Mouse (Mus musculus) spleen, postnatal 4 days (tissue): Measurements from ENCODE around the gene Mpzl2.
"Not testable (repeated sequence)": the region's sequence is repeated elsewhere in the genome, so short reads cannot be mapped to it uniquely, and the experiment has no call there.

Source experiments
- DNase-seq, 2 experiments: peaks; one replicate each; pipeline ENCODE4 v3.0.0; 2022; ENCODE audit warnings: low spot score in 2 of 2

Mpzl2 gene

DNA sequence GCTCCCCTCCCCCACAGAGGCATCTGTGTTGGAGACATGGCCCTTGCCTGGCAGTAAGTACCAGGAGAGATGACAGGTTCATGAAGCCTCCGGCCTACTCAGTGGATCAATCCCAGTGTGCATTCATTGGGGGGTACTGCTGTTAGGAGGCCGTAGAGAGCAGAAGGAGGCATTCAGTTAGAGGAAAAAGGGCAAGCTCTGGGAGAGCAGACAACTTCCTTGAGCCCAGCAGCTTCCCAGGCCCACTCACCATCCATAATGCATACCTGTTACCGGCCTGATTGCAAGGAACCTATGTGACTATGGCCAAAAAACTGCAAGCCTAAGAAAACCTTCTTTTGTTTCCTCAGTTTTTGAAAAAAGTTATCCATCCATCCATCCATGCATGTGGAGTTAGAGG lies 5.1 kb upstream of the Mpzl2 start:
- no peak for DNase-seq

DNA sequence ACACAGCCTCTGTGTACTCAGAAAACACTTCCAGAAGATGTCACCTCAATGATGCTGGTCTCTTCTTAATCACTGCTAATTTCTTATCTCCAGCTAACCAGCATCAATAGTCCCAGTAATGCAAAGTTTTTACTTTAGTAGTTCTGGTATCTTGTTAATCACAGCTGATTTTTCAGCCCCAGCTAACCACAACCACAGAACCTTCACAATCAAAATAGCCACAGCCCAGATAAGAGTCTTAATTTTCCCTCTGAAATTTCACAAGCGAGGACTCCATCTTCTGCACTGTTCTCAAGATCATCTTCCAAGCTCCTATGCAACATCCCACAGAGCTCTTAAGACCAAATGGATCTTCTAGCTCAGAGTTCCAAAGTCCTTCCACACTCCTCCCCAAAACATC lies 1.8 kb upstream of the Mpzl2 start:
- not testable (repeated sequence) for DNase-seq

DNA sequence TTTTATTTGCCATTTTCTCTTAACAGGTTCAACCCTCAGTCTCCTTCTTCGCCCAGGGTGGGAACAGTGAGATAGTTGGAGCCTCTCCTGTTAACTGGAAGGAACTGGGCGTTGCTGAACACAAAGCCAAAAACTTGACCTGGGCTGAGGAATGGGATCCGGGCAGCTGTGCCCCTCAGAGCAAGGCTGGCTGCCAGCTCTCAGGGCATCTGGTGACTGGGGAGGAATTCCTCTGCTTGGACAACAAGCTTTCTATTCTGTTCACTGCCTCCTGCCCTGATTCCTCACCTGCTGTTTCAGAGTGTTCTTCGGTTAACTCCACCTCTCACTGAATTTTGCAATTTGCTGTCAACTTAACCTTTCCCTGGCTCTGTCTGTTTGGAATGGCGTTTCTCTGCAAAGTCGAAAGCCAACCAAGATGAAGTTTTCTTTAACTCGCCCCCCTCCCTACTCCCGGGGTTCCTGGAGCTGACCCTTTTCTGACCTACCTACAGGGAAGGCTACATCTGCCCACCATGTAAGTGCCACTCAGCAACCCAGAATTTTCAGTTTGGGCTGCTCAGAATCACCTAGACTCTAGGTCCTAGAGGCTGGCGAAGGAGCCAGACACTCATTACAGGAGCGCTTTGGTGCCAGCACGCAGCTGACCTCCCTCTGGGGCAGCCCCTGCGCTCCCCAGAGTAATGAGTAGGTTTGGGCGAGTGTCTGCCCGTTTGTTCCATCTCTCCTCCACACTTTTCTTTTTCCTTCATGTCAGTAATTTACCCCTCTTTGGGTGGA lies 657 bp downstream of the Mpzl2 start:
- no peak for DNase-seq

DNA sequence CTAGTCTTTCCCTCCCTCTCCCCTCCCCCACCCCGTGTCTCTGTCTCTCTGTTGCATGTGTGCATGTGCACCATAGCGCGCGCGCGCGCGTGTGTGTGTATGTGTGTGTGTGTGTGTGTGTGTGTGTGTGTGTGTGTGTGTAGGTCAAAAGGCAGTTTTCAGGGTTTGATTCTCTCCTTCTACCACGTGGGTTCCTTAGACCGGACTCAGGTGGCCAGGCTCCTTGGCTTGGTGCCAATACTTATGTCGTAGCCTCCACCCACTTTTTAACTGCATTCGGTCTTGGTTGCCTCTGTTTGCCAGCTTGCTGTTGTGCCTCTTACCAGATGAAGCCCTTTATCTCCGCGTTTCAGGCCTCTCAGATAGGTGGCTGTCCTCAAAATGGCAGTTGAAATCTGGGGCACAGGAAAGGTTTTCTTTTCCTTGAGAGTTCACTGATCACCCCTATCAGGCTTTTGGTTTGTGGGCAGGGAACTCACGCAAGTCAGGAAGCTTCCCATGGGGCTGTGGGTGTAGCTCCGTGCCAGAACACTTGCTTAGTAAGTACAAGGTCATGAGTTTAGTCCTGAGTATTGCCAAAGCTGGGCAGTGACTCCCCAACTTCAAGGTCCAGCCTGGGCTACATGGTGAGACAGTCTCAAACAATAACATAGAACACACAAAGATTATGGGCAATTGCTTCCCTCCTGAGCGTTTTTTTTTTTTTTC lies 1.7 kb downstream of the Mpzl2 start:
- DNase-seq: no peak

DNA sequence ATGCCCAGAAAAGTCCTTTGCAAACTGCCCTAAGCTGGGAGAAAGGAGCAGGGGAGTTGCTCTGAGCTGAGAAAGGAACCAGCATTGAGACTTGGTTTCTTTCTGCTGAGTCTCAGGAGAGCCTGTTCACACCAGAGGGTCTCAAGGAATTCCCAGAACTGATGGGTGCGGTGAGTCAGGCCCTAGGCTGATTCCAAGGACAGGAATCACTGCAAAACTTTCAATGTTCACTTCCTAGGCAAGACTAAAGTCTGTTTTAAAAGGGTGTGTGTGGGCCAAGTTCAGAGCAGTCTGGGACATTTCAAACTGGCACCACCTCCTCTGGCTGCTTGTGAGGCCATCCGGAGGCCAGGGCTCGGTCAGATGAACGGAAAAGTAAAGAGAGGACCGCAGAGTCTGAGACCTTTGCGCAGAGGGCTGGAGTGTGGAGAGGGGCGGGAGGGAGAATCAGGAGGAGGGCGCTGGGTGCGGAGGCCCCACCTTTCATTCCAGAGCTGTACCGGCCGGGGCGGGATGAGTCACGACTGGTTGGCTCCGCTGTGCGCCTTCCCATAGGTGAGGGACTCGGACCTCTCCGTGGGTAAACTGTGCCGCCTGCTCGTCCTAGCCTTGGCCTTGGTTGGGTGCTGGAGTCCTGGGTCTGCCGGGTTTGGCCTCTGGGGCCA lies 2.6 kb downstream of the Mpzl2 start:
- DNase-seq: no peak

DNA sequence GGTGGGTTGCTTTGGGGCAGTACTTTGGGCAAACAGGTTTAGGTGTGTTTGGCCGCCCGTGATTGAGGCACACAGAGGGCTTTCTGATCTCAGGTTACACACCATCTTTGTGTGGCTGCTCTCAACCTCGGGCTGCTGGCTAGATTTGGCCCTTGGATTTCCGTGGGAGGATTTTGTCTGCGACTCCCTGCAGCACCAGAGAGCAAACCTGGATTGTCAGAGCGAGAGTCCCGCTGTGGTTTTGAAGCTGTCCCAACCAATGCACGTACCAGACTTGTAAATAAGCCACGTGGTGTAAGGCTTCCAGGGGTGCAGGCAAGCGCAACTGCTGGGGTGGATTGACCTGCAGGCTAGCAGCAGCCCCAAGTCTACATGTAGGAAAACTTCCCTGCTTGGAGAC lies 3.3 kb downstream of the Mpzl2 start:
- DNase-seq: no peak

DNA sequence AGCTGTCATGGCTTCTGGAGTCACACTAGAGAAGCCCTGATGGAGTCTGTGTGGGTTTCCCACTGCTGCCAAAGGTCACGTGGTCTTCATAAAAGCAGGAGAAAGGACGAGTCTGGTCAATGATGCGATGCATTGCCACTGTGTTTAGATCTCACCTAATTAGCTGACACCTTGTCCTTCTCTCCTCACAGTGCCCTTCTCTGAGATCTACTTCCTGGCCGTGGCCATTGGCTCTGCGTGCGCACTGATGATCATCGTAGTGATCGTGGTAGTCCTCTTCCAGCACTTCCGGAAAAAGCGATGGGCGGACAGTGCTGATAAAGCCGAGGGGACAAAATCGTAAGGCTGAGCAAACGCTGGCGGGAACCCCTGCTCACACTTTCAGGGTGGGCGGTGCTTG lies 7.4 kb downstream of the Mpzl2 start:
- DNase-seq: no peak

DNA sequence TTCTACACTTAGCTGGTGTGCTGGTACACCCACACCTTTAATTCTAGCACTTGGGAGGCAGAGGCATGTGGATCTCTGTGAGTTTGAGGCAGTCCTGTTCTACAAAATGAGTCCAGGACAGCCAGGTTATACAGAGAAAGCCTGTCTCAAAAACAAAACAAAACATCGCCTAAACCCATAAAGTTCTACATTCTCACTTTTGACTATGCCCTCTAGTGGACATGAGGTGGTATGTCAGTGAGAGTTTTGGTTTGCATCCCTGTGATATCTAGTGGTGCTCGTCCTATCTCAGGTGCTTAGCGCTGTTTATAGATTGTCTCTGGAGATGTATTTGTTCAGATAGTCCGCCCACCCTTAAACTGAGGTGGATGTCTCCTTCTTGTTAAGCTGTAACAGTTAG lies 8.9 kb downstream of the Mpzl2 start:
- DNase-seq: no peak

DNA sequence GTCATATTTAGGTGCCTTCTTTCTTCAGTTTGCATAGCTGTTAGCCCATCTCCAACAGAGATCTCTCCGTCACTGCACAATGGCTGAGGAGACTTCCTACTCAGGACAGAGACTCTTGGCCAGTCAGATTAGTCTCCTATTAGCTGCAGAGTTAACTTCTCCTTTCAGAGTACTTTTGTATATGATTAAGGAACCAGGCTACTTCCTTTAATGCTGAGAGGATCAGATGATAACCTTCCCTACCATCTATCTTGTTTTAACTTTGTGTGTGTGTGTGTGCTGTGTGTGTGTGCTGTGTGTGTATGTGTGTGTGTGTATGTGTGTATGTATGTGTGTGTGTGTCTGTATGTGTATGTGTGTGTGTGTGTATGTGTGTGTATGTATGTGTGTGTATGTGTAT lies 10.1 kb downstream of the Mpzl2 start:
- no peak for DNase-seq

DNA sequence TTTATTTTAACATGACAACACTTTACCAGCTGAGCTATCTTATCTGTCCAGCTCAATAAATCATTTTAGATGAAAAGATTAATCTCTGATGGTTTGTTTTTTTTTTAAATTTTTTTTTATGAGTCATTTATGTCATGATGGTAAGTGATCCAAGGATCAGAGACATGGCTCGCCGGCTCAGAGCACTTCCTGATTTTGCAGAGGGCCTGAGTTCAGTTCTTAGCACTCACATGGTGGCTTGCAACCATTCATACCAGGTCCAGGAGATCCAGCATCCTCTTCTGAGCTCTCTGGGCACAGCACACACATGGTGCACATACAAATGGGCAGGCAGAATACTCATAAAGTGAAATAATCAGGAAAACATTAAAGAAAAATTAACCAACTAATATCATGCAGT lies 10.7 kb downstream of the Mpzl2 start:
- no peak for DNase-seq

DNA sequence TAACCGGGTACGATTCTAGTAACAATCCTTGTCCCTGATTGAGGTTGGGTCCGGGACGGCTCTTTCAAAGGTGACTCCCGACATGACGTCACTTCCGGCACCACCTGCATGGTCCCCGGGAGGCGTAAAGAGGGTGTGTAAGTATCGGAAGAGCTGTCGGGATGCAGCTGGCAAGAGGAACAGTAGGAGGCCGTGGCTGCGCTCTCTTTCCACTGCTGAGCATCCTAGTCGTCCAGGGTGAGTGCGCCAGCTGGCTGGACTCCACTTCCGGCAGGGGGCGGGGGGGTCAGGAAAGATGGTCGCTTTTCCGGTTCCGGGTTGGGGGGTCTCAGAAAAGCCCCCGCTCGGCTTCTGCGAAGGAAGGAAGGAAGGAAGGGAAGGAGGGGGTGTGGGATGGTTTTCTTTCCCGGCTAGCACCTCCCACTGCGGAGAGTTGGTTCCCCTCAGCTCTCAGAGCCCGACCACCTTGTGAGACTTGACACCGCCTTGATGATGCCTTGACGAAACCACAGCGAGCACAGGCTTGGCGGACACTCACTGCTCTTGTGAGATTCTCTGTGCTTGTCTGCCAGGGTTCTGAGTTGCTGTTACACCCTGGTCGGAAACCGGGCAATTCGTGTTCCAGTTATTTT lies 15.6 kb downstream of the Mpzl2 start, which contains the start of gene Mpzl3:
Gene Mpzl3, plus strand, starts transcription at position 105 of the 632 bp plus-strand sequence.
- peak; percentile 68 to 83 for DNase-seq

DNA sequence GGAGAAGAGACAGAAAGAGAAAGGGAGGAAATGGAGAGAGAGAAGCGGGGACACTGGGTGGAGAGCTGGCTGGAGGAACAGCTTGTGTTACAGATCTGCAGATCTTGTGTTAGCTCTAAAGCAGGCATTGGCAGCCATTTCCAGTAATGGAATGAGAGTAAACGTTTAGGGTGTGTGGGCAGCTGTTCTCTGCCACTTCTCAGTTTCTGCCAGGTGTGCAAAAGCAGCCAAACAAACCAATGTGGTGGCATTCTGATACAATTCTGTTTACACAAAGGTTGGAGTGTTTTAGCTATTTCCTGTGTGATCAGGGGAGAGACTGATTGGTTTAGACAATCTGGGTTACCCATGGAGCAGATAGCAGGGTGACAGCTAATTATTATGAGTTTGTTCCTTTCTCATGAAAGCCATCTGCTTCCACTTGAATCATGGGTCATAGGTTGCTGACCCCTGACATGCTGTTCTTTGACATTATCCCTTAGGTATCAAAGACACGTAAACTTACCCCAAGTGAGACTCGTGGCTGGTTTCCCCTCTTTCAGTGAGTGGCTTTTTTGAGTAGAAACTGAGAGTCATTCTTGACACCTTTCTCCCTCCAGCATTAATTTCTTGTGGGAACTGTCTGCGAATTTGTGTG lies 18.8 kb downstream of the Mpzl2 start:
- DNase-seq: no peak

DNA sequence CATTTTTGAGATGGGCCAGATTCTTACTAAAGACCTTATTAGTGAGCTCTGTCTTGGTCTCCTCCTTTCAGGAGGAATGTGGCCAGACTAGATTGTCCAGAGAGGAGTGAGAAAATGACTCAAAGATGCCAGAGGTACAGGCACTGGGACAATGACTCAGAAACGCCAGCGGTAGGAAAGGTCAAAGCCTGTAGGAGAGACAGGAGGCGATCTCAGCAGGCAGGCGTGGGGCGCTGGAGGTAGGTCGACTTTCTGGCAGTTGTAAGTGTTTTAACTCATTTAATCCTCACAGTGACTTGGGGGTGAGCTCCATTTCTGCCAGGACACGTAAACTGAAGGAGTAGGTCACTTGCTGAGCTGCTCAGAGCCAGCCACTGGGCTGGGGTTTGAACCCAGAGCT lies 20.6 kb downstream of the Mpzl2 start:
- DNase-seq: no peak

DNA sequence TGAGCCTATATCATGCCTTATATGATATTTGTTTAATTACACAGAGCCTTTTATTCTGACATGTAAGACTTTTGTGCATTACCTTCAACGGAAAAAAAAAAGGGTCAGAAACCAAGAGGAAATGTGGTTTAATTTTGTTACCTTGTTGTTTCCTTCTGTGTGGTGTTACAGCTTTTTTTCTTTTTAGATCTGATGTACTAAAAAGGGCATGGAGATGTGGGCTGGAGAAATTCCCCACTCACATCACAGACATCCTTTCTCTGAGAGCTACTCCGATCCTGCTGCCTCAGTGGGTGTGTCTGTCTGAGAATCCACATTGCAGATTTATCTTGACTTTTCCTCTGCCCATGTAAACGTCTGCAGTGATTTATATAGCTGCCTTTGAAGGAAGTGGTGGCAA lies 23.1 kb downstream of the Mpzl2 start:
- DNase-seq: no peak

DNA sequence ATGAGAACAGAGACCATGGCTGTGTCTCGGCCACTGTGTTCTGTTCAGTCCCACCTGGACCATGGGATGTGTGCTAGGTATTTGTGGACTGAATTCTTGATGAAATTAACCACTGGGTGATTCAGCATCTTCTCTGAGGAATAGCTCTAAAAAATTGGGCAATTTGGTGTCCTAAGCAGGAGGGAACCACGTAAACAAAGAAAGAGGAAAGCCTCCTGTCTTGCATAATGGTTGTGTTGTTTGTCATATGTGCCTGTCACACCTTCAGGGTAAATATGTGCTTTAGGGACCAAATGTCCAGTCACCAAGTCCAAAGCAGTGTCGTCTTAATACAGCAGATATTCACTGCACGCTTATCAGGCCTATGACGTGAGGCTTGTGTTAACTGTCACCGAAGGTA lies 24.8 kb downstream of the Mpzl2 start:
- no peak for DNase-seq

DNA sequence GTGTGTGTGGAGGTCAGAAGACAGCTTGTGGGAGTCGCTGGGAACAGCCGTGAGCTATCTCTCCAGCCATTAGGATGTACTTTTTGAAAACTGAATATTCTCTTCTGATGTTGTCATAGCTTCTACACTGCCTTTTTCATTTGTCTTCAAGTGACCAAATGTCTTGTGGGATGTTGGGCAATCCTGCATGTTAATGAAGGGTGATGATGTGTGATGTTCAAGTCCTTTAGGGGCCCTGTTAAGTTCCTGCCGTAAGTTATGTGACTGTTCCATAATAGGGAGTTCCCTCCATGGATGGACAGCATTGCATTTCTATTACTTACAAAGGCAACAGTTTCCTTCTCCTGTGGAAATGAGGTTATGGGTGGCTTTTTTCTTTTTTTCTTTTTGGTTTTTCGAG lies 27.1 kb downstream of the Mpzl2 start:
- no peak for DNase-seq

DNA sequence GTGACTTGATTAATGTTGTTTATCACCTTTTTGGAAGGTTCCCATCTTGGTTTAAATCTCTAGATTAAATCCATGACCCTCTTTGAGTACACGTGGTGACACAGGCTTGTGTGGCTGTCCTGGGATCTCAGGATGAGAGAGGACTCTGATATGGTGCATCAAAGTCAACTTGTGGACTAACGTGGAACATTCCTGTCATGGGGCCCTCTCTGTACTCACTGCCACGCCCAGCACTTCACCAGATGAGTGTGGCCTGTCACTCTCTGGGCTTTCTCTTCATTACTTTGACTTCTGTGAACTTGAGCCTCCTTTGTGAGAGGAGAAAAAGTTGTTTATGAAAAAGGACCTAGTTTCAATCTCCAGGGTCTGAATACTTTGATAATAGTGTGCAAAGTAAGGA lies 32.2 kb downstream of the Mpzl2 start:
- DNase-seq: no peak

DNA sequence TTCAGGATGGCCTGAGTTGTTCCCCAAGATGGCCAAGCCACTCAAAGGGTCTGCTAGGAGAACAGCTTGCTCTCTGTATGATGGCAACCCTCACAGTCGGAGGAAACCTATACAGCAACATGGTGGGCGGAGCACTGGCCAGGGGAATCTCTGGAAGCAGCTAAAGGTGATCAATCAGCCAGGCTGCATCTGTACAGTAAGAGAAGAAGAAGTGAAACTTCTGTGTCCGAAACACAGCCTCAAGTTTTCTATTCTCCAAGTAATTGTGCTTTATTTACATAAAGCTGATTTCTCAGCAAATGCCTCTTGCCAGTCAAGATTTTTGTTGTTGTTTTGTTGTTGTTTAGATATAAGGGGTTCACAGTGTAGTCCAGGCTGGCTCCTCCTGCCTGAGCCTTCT lies 38.3 kb downstream of the Mpzl2 start:
- no peak for DNase-seq

DNA sequence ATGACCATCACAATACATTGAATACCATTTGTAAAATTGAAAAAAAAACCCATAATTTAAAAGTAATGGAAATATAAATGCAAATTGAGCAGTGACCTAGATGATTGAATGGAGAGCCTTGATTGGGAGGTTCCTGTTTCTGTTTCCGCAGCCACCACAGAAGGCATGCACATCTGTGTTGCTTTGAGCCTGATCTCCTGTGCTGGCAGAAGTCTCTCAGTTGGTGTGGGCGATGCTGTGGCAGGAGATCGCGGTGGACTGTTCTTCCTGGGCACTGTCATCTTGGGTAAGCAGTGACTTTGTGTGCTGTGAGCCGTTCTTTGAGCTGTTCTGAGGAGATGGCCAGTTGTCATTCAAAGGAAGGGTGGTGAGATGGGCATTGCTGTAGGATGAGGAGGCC lies 39.4 kb downstream of the Mpzl2 start, which contains the start of gene Jaml:
Gene Jaml, plus strand, starts transcription at position 173 of the 400 bp plus-strand sequence.
- peak; percentile 42 to 68 for DNase-seq

DNA sequence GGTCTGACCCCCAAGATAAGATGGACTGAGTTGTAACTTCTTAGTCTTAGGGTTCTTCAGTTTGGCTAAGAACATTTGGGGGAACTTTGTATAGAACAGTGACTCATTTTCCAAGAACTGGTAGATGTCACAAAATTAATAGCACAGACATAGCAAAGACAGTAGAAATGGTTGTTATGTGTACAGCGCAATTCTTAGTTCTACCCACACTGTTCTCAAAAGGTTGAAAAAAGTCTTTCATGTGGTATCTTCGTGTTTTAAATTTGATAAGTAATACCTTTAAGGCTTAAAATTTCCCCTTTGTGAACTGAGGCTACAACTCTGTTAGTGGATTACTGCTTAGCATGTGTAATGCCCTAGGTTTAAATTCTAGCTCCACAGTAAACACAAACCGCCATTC lies 43.5 kb downstream of the Mpzl2 start:
- no peak for DNase-seq

DNA sequence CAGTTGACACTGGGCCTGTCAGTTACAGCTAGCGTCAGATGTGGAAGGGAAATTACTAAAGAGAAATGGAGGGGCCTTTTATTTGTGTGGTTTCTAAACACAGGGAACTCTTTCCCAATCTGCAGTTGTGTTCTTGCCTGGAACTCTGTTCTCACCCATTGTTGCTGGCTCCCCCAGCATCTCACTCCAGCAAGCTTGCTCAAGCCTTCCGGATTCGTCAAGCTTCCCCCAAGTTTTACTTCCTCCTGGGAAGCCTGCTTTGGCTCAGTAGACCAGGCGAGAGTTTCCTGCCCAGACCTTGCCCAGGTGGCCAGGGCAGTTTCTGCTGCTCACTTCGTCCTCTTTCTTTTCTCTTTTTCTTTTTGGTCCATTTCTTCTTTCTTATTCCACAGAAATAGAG lies 45.0 kb downstream of the Mpzl2 start:
- peak in 1 of 2 experiments; percentile 23 for DNase-seq
